Mouse (Mus musculus) cerebral cortex, adult 2 months (tissue): ENCODE data around the gene Uspl1.

Experiments used
- WGBS: fragments of 180-500 bp; shearing (Covaris S2); methylation state at CpG from one replicate; pipeline ENCODE4 v1.1.7; 2018; 5-methylcytosine and 5-hydroxymethylcytosine counted together

Gene Uspl1

DNA sequence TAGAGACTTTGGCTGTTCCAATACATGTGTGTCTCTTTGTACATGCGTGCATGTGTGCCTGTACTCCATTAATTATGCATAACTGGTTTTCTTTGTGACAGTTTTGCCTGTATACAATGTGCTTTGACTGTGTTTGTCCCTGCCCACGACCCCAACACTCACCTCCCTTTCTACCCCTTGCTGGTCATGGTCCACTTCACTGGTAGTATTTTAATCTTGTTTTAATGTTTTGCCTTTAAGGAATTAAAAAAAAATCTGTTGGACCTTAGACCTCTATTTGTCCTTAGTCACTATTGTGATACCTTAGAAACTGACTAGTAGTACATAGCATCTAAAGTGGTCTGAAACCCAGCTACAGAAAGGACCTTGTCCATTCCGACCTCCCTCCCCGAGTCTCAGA is 26.9 kb downstream of the Uspl1 start:
- 77% methylated on average over 4 of the region's 4 CpGs for WGBS

- WGBS = 77% methylated on average over 4 of the region's 4 CpGs
These were observed 28.7 kb downstream of the Uspl1 start for GRCm38 (mm10) chr5:149212806-149213205.

GRCm38 (mm10) chr5:149215540-149215939 is 31.4 kb downstream of the Uspl1 start:
- 99% methylated on average over 7 of the region's 7 CpGs for WGBS

DNA sequence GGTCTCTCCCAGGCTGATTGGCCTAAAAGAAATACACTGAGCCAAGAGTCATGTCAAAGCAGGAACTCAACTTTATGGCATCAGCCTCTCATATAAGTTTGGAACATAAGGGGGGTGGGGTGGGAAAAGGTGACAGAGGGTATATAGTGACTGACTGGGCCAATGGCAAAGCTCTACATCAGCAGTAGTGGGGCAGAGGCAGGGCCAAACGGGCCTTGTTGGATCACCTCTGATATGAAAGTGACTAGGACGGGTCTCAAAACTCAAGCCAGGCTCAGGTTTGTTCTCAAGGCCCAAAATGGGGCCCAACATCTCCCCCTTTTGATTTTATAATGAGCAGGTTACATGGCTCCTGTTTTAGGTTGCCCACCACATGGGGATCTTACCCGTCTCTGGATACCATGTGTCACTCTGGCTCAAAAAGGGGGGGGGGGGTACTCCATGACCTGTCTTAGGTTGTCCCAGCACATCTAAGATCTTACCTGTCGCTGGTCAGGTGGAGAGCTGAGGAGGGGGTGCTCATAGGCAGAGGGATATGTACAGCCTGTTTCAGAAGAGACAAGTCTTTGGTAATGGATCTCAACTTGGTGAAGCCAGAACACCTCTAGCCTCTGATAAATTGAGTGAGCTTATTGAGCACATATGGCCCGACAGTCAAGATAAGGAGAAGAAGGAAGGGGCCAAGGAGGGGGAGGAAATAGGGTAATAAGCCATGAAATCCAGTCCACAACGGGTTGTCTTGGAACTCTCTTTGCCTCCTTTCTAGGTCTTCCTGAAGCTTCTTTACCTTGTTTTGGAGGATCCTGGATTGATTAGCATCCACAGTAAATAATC is 33.6 kb downstream of the Uspl1 start:
- WGBS = 85% methylated on average over 6 of the region's 6 CpGs

DNA sequence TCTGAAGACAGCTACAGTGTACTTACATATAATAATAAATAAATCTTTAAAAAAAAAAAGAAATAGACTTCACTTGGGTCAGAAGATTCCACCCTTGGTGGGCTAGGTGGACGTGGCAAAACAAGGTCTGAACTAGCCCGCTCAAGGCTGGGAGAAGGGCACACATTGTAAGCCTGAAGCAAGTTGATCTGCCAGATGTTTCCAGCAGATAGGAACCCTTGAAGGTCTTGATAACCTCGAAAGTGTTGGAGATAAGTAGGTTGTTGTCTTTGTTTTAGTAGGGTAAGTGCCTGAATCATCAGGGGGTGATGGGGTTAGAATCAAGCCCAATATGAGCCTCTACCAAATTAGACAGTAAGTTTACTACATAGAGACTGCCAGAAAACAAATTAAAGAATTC is 35.3 kb downstream of the Uspl1 start:
- WGBS = 78% methylated on average over 3 of the region's 3 CpGs

GRCm38 (mm10) chr5:149221355-149221754 is 37.2 kb downstream of the Uspl1 start:
- 93% methylated on average over 4 of the region's 4 CpGs for WGBS

DNA sequence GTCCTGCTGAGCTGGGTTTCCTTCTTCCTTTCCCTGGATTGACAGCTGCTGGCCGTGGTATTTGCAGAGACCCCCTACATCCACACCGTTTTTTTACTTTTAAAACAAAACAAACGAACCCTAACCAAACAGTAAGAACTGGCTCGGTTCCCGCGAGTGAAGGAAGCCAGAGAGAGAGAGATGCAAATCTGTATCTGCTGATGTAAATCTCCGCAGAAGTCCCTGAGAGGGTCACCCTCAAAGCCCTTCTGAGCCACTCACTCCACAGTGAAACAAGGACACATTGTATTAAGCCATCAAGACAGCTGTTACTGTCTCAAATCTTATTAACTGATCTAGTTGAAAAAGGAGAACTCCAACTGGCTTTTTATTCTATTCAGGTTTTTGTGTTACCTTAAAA is 40.5 kb downstream of the Uspl1 start:
- 16% methylated on average over 7 of the region's 7 CpGs for WGBS

- WGBS = 2% methylated on average over 55 of the region's 55 CpGs
These were observed 44.8 kb downstream of the Uspl1 start for GRCm38 (mm10) chr5:149228700-149229618.

- 84% methylated on average over 18 of the region's 18 CpGs for WGBS
These were observed 45.6 kb downstream of the Uspl1 start for GRCm38 (mm10) chr5:149229619-149230339.

DNA sequence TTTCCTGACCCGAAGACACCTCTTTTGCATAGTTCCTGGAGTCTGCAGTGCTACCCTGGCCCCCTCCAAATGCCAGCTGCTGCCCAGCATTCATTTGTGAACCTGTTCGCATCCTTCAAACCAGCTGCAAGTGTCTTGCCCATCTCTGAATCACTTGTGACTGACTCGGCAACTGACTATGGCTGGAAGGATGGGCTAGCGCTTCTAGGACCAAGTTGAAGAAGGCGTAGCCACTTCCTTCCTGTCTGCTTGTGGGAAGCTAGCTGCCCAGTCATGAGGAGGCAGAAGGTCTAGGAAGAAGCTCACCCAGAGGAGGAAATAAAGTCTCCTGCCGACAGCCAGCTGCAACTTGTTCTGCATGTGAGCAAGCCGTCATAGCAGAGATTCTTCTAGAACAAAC is 50.9 kb downstream of the Uspl1 start:
- WGBS = 81% methylated on average over 7 of the region's 7 CpGs

DNA sequence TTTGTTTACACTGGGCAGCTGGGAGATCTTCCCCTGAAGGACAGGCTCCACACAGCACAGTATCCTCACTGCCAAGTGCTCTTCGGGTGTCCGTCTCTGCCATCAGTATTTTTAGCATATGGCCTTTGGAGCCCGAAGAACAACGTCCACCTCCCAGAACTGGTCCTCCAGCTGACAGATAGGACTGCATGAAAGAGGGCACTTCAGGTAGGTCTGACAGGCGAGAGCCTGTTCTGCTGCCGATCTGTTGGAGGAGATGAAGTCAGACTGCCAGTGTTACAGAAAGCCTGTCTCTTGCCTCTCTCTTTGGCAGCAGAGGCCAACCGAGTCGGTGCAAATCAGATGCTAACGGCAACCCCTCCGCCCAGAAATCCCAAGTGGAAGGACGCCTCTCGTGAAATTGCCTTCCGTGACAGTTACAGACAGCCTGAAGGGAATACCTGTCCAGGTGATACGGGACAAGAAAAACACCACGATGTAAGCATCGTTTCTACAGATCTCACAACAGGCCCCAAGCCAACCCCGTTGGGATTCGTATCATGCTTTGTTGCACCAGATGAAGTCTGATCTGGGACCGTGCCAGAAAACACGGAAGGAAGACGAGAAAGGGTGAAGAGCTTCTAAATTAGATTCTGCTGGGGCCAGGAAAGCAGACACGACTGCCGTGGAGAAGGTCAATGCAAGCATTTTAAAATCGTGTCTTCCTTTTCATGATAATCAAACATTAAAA is 53.2 kb downstream of the Uspl1 start:
- WGBS = 57% methylated on average over 24 of the region's 24 CpGs

DNA sequence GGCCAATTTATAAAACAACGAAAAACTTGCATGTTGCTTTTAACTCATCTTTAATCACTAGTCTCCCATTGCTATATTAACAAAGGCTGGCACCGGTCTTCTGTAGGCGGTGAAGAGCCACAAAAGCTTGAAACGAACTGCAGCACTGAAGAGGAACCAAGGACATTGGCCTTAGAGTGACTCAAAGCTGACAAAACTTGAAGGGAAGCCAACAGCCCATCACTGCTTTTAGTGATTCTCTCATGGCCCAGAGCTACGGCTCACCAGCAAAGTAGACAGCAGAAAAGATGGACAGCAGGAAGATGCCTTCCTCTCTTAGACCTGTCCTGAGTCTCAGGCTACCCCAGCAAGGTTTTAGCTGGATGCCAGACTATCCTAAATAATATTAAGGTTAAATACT is 58.3 kb downstream of the Uspl1 start:
- WGBS = 69% methylated on average over 5 of the region's 5 CpGs

- WGBS = 33% methylated on average over 5 of the region's 5 CpGs
These were observed 58.9 kb downstream of the Uspl1 start for GRCm38 (mm10) chr5:149243053-149243452.

- WGBS = 44% methylated on average over 9 of the region's 9 CpGs
These were observed 61.3 kb downstream of the Uspl1 start for GRCm38 (mm10) chr5:149245391-149245964.

DNA sequence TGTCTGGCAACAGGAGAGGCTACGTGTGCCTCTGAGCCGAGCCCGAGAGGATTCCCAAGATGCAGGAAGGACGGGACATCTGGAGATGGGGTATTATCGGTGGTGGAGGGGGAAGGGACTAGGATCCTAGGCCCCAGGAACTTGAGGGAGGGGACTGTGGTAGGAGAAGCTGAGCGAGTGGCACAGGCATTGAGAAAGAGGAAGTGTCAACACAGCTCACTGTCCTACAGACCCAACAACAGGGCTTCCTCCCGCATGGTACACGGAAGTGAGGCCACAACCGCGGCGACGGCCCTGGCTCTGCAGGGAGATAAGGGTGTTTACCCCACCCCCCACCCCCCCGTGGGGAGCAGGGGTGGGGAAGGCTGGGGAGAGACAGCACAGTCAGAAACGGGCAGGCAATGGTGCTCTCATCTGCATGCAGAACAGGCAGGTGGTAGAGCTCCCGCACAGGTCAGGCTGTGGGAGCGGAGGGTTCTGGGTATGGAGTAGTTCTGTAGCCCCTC is 61.9 kb downstream of the Uspl1 start:
- WGBS = 31% methylated on average over 16 of the region's 16 CpGs

GRCm38 (mm10) chr5:149247047-149247904 is 63.1 kb downstream of the Uspl1 start:
- 46% methylated on average over 20 of the region's 20 CpGs for WGBS

- 79% methylated on average over 3 of the region's 3 CpGs for WGBS
These were observed 68.2 kb downstream of the Uspl1 start for GRCm38 (mm10) chr5:149252303-149252702.

- 75% methylated on average over 2 of the region's 2 CpGs for WGBS
These were observed 69.3 kb downstream of the Uspl1 start for GRCm38 (mm10) chr5:149253491-149253890.

DNA sequence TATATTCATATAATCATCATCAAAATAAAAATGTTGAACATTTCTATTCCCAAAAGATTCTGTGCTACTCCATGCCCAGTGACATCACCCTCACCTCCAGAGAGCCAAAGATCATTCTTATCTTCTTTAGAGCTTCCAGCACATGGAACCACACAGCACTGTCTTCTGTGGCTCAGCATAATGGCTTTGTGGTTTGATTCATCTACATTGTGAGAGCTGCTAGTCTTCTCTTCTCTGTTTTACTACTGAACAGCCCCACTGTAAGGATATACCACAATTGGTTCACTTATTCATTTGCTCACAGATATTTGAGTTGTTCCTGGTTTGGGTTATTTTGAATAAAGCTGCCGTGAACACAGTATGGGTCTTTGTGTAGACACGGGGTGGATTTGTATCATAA is 71.4 kb downstream of the Uspl1 start:
- 77% methylated on average over 2 of the region's 2 CpGs for WGBS
